Mouse (Mus musculus) gastrocnemius, adult 2 months (tissue): ENCODE results near the gene Olfr1453. TPM values are rescaled to one million over a fixed set of nuclear protein-coding genes. Genes with fewer than 3 reads are reported as not detected.
"Not testable (repeated sequence)": the region's sequence is repeated elsewhere in the genome, so short reads cannot be mapped to it uniquely, and the experiment has no call there.

ENCODE experiments used
- DNase-seq: peaks from one replicate; pipeline ENCODE4 v3.0.0; 2022
- H3K27ac ChIP-seq: fragments of 200-600 bp; 2 replicates; pipeline ENCODE4 v1.8.1; 2022; ENCODE audit warnings: mild to moderate bottlenecking
- H3K4me3 ChIP-seq: fragments of 200-600 bp; 2 replicates; pipeline ENCODE4 v1.8.1; 2022; ENCODE audit warnings: mild to moderate bottlenecking, moderate library complexity
- CTCF ChIP-seq: fragments of 200-600 bp; IDR thresholded peaks from 2 replicates; pipeline ENCODE4 v1.8.1; 2022; ENCODE audit warnings: antibody characterized with exemption, mild to moderate bottlenecking, moderate library complexity
- intact Hi-C: fragments of 180-260 bp; cut with DNase I; formaldehyde crosslinking; loops from one replicate; pipeline ENCODE4 v1.15.1; 2025
- long read RNA-seq, 2 experiments: library from polyadenylated mRNA; stranded (forward); transcript quantifications; one replicate each; pipeline ENCODE4 v2.0.0; 2021
- total RNA-seq, 2 experiments: library from RNA; stranded (reverse); gene quantifications; 2 replicates each; pipeline ENCODE4 v1.2.3; 2021

Olfr1453 gene
- not detected for total RNA-seq
- long read RNA-seq, experiment 1 = 0 reads
- long read RNA-seq, experiment 2 = 0 reads

DNA sequence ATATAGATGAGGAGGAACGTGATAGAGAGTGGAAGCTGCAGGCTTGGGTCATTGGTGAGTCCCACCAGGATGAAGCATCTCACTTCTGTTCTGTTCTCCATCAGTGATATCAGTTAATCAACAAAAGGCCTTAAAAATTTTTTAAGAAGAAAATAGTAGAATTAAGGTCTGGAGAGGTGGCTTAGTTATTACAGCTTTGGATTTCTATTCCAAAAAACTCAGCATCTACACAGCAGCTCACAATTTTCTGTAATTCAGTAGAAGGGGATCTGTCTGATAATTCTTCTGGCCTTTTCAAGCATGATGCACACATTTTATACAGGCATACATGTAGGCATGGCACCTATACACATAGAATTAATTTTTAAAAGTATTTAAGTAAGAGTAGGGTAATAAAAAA is at the start of gene Olfr1453:
TSS of gene Olfr1453 (minus strand) at position 101 of the 400 bp plus-strand sequence.
- intact Hi-C loops = no loop called here
- H3K4me3 ChIP-seq = no peak within 1 kb of the TSS
- no peak within 1 kb of the TSS for H3K27ac ChIP-seq
- no peak for DNase-seq
- no peak for TF ChIP-seq CTCF

DNA sequence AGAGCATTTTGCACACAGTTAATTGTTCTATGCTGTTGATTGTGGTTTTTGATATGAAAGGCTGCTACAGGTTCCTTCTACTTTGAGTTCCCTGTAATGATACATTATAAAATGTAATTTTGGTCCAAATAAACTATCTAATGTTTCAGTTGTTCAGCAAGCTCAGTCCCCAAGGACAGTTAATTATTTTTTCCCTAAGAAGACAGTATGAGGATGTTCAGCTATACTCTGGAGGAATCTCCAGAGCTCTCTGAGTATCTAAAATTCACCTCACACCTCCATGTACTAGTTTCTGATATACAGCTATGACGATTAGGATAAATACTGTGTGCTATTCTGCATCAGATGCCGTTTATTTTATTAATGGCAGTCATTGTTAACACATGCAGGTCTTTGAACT is 32.2 kb upstream of the Olfr1453 start, which contains the start of gene Olfr1454:
TSS of gene Olfr1454 (plus strand) at position 301 of the 400 bp plus-strand sequence.
- no peak for TF ChIP-seq CTCF
- intact Hi-C loops = no loop called here
- no peak within 1 kb of the TSS for H3K27ac ChIP-seq
- no peak for DNase-seq
- no peak within 1 kb of the TSS for H3K4me3 ChIP-seq

DNA sequence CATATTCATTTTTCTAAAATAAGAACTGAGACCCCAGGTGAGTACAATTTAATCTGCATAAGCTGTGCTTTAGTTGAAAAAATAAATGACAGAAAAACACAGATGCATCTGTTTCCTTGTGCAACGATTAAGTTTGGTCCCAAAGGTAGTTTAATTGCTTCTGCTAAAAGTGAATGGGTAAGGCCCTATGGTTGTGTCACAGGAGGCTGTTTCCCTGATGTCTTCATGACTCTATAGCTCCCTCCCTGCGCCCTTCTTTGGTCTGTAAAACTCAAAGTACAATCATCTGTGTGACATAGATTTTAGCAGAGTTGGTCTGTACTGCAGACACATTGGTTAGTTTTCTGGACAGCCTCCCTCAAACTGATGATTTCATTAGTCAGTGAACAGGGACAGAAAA is 33.4 kb downstream of the Olfr1453 start, which contains the start of gene Olfr1451:
TSS of gene Olfr1451 (plus strand) at position 301 of the 400 bp plus-strand sequence.
- Histone ChIP-seq H3K27ac (no peak within 1 kb of the TSS), H3K4me3 (no peak within 1 kb of the TSS)
- no peak for TF ChIP-seq CTCF
- intact Hi-C loops = no loop called here
- DNase-seq = no peak

DNA sequence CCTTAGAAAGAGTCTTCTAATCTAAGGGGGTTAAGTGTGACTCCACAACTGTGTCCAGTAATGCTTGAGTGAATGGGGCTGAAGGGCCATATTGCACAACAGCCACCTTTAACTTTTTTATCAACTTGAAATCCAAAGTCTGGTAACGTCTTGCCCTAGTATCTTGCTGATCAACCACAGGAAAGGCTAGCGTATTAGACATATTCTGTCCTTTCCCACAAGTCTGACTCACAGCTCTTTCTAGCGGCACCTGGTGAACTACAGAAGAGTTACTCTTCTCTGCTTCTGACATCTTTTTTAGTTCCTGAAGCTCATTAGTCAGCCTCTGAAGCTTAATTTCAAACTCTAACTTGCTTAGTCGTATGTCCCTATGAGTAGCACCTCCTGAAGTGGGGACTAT is 35.8 kb downstream of the Olfr1453 start:
- H3K27ac ChIP-seq, H3K4me3 ChIP-seq, intact Hi-C loops, DNase-seq: not testable (repeated sequence)

Other genes starting within 250 kb of the Olfr1453 start
- gene Zfp91, start 232.2 kb downstream of the Olfr1453 start, total RNA-seq = 100 to 1,000 TPM; 135 to 138 TPM
- gene Lpxn, start 232.1 kb downstream of the Olfr1453 start, total RNA-seq = under 1 TPM in 1 of 2 experiments, not detected in 1; 0.17 TPM
- gene Gm5244, start 181.6 kb downstream of the Olfr1453 start, total RNA-seq = not detected
- not detected for gene Olfr1444, start 171.0 kb downstream of the Olfr1453 start, total RNA-seq
- not detected for gene Olfr1445, start 144.5 kb downstream of the Olfr1453 start, total RNA-seq
- not detected for gene Olfr1446, start 134.8 kb downstream of the Olfr1453 start, total RNA-seq
- gene Olfr1447, start 124.6 kb downstream of the Olfr1453 start, total RNA-seq = not detected
- gene Olfr1448, start 103.9 kb downstream of the Olfr1453 start, total RNA-seq = not detected
- not detected for gene Olfr1449, start 97.5 kb downstream of the Olfr1453 start, total RNA-seq
- gene Olfr1450, start 78.1 kb downstream of the Olfr1453 start, total RNA-seq = not detected
- not detected for gene Olfr1451, start 33.3 kb downstream of the Olfr1453 start, total RNA-seq
- gene Olfr1454, start 32.3 kb upstream of the Olfr1453 start, total RNA-seq = not detected
- not detected for gene Olfr1457, start 69.6 kb upstream of the Olfr1453 start, total RNA-seq
- gene Olfr1458, start 78.4 kb upstream of the Olfr1453 start, total RNA-seq = not detected
- not detected for gene Olfr1459, start 121.2 kb upstream of the Olfr1453 start, total RNA-seq
- not detected for gene Olfr1461, start 134.7 kb upstream of the Olfr1453 start, total RNA-seq
- gene Olfr1462, start 157.4 kb upstream of the Olfr1453 start, total RNA-seq = not detected
- gene Olfr1463, start 203.0 kb upstream of the Olfr1453 start, total RNA-seq = not detected